Mouse (Mus musculus): ENCODE measurements around the gene Arhgap44.

Arhgap44 gene

DNA sequence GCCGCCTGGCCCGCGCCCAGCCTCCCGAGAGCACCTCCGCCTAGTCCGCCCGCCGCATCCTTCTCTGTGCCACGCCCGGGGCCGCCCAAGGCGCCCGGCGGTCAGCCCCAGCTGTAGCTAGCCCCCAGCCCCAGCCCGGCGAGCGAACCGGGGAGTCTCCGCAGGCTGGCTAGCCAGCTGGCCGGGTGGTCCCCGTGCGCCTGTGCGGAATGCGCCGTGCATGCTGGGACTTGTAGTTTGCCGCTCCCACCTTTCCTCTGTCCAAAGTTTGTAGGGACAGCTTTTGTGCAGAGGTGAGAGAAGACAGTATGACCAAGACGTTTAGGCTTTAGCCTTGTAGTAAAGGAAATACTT is at the start of gene Arhgap44:
Gene Arhgap44, minus strand, starts transcription at position 195 of the 354 bp plus-strand sequence.
- peak; percentile 59 for DNase-seq

DNA sequence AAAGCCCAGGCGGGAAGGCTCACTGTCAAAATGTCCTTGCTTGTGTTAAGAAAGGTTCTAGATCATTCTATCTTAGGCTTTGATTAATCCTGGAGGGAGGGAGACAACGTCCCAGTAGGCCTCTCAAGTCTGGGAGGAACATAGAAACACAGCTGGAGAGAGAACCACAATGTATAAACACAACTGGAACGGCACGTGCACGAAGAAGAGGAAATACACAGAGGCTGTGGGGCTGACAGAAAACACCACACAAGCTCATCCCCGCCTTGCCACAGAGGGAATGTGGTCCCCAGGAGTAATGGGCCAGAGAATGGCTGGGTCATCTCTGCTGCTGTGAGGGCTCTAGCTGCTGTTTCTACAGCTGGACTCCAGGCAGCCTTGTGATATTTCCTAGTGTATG is 48.9 kb upstream of the Arhgap44 start:
- no peak for DNase-seq

DNA sequence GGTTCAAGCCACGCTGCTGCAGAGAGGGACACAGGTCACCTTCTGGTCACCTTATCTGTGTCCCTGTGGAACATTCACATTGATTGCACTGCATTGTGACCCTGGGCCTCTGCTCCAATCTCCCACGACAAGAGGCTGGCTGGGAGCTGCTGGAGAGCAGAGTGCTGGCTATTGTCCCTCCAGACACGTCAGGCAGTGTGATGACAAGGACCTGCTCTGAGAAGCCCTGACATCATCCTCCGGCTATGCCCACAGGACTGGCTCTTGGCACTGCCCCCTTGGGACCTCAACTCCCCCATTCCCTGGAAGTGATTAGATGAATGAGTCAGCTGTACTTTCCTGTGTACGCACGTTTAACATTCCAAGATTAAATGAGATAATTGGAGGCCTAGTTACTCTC is 46.7 kb upstream of the Arhgap44 start:
- no peak for DNase-seq

DNA sequence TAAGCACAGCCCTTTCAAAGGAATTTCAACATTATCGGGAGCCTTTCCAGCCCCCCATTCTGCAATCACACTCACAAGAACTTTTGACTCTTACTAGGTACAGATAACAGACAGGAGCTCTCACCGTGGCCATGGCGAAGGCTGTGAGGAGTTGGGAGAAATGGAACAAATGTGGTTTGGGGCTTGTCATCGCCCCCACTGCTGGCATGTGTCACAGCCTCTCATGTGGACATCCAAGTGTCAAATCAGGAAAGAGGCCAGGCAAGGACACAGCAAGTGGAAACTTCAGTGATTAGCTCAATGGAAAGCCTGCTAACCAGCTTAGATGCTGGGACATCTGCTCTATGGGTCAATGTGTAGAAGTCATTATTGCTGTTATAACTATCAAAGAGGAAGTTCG is 42.5 kb upstream of the Arhgap44 start:
- DNase-seq = no peak

DNA sequence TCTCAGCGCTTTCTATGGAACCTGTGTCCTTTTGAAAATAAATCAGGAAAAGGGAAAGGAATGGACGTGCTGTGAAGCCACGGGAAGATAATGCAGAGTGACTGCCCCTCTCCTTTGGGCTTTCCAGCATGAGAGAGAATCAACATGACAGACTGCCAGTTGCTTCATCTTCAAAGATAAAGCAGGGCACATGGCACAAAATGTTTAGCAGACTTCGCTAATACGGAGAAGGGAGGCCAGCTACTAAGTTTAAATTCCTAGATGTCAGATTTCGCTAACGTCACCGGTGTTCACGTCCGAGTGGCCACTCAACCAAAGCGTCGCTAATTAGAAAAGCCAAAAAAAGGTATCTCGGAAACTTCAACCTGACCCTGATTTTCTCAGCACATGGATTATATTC is 41.9 kb upstream of the Arhgap44 start:
- no peak for DNase-seq

DNA sequence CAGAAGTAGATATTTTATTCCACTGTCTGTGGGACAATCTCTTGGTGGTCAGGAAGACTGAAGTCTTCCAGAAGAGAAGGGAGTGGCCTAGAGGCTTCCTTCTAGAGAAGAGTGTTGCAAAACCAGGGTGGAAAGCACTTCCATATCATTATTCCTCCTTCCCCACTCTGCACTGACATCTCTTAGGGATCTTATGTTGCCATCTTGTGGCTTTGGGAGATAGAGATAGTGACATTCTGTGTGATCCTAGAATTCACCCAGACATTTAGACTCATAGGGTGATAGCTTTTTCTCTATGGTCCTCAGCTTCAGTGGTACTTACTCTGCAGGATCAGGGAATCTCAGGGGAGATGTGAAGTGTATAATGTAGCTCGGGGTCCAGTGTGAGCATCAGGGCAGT is 40.3 kb upstream of the Arhgap44 start:
- DNase-seq = no peak

DNA sequence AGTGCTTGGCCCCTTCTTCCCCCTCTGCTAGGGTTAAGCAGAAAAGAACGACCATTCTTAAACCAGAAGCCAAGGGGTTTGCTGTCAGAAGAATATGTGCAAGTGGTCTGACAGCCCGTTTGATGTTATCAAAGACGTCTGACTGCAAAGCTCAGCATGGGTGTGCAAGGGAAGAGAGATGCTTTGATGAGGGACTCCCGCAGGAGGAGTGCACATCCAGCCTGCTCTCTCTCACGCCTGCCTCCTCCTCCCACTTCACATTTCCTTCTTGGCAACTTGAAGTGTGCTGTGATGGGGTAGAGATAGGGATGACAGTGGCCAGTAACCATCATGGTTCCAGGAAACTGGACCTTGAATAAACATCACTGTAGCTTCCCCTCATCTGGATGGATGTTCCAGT is 39.5 kb upstream of the Arhgap44 start:
- DNase-seq = no peak

DNA sequence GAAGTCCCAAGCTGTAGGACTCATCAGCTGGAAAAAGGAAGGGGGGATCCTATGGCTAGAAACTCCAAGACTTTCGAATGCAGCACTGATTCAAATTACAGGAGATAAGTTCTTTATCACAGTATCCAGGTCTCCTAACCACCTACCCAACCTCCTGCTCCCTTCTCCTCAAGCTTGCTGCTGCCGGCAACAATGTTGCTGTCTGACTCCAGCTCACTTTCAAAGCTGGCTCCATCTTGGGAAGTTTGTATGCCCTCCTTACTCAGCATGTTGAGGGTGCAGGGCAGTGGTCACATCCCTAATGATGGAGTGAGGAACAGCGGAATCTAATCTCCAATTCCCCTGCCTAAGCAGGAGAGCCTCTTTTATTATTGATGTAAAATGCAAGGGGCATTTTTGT is 35.3 kb upstream of the Arhgap44 start:
- DNase-seq = no peak

DNA sequence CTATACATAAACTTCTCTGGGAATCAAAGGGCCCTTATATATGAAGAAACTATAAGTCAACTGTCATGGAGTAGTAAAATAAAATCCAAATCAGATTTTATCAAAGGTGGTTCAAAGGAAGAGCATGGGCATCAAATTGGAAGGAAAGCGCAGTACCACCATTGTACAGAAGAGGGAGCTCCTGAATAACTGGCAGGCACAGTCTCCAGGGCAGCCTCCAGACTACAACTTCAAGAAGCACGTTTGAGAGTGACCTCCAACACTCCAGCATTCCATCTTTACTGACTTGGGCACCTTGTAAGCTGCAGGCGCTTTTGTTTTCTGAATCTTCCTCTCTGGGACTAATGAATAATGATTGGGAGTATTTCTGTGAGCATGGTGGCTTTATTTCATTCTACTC is 34.5 kb upstream of the Arhgap44 start:
- peak; percentile 17 for DNase-seq

DNA sequence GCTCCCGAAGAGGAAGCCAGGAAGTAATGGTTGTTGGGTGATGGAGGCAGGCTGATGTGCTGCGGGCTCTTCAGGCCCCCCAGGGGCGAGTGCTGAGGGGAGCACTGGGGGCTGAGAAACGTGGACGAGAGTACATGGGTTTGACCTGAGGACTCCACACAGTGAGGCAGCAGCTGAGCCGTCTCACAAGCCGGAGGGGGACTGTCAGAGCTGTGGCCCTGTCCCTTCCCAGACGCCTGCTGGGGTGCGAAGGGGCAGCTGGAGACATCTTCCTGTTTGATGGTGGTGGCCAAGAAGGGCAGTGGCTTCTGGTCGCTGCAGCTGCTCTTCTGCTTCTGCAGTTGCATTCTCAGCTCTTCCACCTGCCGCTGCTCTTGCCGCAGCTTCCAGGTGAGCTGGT is 24.2 kb upstream of the Arhgap44 start:
- DNase-seq = no peak

DNA sequence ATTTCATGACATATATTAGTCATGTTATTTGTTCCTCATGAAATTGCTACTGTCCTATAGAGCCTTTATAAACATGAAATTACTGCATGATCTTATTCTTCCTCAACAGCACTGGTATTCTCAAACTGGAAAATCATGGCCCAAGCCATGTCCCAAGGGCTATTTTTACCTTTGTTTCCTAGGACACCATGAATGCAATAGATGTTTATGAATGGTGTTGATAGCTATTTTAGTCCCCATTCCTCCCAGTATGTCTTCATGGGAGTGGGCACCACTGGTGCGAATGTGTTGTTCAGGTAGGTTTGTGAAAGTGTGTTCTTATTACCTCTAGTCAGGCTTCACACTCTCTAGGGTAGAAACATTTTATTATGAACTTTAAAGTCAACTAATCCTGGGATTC is 22.4 kb upstream of the Arhgap44 start:
- no peak for DNase-seq

DNA sequence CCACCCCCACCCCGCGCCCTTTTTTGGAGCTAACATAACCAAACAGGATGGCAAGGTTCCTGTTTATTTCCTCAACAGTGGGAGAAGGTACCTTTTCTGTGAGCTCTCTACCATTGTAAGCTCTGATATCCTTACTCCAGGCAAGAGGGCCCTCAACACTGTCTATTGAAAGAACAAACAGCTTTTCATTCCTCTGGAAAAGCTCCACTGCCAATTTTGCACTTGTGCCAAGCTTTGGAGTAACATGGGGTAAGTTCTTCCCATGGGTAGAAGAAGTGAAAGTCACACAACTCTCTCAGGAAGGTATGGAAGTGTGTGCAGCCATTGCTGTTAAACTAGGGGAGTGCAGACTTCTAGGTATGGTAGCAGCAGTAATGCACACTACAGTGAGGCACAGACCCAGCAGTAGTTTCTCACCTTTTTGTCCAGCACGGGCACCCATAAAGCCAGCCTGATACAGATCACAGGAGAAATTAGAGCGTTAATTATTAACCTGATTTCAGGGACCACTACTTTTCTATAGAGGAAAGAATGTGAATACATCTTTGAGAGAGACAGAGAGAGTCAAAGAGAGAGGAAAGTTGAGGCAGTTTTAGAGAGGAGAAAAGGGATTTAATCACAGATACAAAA is 7.5 kb upstream of the Arhgap44 start:
- DNase-seq = no peak

DNA sequence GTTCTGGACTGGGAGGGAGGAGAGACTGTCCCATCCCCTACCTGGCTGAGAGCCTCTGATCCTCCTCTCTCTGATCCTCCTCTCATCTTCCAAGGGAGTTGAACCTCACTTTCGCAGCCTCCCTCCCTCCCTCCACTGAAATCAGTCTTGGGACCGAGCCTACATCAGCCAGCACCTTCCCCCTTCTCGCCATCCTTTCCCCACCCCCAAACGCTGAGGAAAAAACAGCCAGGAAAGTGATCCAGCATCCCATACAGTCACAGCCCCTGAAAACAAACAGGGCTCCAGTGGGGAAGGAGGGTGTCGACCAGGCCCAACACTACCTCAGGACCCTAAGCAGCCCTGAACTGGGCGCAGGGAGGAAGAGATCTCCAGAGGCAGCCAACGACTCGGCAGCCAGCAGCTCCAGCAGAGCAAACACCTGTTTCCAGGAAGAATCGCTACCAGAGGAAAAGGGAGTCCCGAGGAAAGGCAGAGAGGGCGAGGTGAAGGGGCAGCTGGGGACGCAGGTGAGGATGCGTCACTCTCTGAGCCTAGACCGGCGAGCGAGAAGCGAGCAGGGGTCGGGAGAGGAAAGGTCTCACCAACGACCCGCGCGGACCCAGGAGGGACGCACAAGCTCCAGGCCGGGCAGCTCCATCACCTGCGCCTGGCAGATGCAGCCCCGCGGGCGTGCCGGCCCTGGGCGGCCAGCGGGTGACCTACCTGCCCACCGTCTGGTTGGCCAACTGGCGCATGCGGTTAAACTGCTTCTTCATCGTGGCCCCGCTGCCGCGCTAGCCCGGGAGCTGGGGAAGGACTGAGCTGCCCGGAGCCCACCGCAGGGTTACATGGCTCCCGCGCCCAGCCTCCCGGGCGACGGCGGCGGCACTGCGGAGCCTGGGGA is 637 bp downstream of the Arhgap44 start:
- peak; percentile 20 for DNase-seq

DNA sequence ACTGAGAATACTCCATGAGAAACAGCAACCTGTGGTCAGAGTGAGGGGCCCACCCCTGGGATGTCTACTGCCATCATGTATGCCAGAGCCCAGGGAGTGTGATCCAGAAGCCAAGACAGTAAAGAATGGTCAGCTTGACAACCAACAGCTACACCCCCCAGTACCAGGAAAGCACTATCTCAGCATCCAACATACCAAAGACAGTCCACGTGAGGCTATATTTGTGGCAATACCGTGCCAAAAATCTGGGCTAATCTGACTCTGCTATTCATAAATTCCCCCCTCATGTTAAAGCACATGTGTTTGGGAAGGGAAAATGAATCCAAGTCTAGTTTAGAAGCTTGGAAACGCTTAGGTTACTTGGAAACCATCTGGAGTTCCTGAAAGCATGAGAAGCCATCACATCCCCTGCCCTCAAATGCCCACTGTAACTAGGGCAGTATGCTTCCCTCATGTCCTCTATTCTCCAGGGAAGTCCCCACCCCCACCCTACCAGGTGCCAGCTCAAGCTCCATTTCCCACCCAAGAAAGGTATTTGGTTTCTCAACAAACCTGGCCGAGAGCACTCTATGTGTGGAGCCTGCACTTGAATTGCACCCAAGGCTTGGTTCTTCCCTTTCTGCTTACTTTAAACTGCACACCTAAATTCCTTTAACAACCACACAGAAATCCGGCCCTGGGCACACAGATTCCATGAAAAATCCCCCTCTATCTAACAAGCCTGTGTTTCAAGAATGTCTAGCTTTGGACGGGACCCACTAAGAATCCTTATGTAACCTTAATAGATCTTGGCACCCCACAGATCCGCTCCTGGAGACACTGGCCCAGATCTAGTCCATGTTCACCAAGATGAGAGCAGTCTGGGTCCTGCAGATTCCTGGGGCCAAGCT is 1.5 kb downstream of the Arhgap44 start:
- no peak for DNase-seq

DNA sequence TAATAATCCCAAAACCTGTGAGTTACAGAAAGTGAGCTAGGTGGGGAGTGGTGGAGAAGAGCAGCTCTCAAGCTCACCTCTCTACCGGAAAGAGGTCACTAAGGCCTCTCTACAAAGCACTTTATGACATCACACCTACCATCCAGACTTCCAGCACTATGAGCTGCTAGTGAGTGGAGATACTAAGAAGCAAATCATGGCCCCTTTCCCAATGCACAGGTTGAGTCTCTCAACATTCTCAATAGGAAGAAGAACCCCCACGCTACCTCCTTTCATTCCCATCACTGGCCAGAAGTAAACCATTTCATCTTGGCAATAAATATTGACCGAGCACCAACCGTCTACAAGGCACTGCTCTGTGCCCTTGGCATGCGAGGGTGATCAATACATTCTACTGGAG is 3.0 kb downstream of the Arhgap44 start, which contains the start of gene 1700086D15Rik:
Gene 1700086D15Rik, minus strand, starts transcription at position 101 of the 400 bp plus-strand sequence.
- DNase-seq = no peak

DNA sequence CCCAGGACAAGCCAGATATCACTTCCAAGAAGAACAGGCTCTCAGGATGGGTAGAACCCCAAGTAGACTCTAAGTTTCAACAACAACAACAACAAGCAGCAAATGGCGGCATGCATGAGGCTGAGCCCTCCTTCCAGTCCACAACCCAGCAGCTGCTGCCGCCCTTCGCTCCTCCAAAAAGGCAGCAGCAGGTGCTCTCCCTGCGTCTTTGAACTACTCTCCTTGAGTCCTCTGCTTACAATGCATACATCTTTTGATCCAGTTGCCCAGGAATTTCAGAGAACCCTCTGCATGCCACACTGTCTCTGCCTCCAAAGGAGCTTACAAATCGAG is 4.1 kb downstream of the Arhgap44 start:
- DNase-seq = no peak

DNA sequence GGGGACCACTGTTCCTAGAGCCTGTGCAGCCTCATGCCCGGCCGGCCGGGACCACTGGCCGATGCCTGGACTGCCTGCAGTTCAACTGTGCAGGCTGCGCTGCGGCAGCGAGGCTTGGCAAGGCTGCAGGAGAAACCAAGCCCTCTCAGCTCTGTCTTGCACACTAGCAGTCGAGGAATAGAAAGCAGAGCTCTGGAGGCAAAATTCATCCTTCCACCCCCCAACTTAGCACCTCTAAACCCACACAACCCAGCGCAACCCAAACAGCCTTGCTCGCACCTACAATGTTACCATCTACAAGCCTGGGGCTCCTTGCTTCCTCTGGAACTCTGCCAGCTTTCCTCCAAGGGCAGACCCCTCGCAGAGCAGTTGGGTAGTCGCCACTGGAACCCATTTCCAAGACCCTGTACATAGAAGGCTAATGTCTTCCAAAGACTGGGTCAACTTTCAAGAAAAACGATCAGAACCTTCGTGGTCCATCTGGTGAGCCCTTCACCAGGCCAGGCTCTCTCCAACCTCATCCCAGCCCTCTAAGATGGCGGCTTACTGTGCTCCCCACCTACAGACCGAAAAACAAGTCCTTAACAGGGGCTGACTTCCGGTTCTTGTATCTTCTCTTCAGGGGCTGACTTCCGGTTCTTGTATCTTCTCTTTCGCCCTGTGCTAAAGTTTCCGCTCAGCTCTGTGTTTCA is 4.6 kb downstream of the Arhgap44 start:
- DNase-seq = no peak

DNA sequence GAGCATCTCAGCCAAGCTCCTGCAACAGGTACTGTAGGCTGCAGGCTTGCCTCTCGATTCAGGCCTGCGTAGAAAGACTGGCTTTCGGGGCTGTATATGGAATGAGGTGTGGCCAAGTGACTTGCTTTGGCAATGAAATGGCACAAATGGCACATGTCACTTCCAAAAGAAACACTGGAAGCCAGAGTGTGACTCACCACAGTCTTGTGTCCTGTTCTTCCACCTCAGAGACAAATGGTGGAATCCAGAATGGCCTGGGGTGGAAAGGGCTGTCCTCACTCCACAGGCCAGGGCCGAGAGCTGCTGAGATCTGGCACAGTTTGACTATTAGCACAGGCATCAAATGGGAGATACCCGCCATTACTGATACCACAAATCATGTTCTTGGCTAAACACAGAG is 9.8 kb downstream of the Arhgap44 start:
- DNase-seq = no peak

DNA sequence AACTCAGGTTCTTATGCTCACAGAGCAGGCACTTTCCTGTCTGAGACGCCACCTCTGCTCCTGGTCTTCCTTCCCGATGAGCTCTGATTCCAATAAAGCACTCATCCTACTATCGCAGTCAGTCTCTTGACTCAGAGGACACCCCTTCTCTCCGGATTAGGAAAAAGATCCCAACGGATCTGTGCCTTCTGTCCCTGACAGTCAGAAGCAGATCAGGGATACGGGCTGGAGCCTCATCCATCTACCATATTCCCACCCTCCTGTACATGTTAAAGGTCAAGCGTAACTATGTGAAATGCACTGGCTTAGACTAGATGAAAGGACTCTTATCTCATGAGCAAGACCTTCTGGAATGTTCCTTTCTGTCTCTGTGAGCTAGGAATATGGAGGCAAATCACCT is 14.3 kb downstream of the Arhgap44 start:
- no peak for DNase-seq

DNA sequence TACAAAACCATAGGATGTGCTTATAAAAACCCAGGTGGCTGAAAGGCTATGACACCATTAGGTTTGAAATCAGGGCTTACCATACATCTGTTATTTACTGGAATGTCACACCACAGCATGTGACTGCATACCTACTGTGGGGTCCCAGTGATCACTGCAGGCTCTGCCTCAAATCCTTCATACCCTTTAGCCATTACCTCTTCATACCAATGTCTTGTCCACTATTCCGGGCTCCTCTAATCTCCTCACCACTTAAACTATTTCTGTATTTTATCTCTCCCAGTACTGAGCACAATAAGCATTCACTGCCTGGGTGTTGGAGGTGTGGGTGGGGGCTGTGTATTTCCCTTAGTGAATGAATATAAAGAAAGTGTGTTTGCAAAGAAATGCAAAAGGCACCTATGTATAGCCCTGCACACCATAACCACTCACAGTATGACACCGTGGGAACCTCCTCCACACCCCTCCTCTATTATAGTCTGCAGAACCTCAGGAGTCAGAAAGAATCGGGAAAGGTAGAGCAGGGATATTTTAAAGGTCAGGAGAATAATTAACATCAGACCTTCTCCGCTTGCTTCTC is 19.8 kb downstream of the Arhgap44 start:
- DNase-seq = no peak

DNA sequence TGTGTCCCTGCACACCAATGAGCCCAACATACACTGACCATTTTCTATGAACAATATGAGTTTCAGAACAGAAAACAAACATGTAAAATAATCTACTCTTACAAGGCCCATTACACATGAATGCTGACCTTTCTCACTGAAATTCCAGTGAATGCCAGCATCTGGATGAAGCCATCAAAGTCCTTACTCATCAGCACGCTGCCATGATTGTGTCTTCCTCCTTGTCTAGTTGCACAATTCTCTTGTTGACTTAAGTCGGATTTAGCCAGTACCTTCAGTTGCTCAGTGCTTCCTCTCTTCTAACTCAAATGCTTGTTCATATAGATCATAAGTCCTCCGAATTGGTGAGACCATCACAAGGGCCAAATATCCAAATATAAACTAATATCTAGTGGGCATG is 23.7 kb downstream of the Arhgap44 start:
- no peak for DNase-seq

DNA sequence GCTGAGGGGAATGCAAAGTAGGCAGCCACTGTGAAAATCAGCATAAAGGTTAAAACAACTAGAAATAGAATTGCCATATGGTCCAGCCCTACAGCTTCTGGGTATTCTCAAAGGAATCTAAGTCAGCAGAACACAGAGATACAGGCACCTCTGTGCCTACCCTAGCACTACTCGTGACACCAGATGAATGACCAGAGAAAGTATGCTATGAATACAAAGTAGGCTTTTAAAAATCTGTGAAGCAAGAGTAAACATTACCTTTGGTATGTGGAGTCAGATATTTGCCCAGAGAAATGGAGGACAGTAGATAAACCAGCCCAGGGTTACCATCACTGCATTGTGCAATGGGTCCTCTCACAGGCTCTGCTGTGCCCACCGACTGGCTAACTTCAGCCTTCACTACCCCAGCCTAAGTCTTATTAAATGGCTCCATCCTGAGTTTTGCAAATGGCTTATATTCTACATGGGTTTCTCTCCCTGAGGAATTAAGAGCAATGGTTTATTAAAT is 25.6 kb downstream of the Arhgap44 start:
- no peak for DNase-seq
